Mouse (Mus musculus) heart, adult 8-10 months (tissue): ENCODE measurements at regions not wholly inside any gene's neighbourhood (a gene's known extent, or its start where the extent isn't known, plus 50 kb on each side); places are given as distances from the start of the nearest gene placed in this dataset.

Experiments
- DNase-seq: peaks from one replicate; pipeline ENCODE4 v3.0.0; 2022; ENCODE audit warnings: low spot score

DNA sequence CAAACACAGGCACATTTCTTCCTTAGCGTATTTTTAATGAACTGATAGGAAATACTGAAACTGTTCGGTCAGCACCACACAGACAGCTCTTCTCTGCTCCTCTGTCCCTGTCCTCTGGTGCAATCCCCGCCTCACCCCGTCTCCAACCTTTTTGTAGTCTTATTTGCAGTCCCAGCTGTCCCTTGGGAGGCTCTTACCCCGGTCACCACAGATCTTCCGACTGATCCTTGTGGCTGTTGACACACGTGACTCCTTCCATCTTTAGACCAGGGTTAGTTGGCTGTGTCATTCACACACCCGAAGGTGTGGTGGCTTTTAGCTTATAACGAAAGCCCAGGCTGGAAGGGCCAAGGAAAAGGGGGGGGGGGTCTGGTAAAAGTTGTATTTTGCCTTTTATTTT, 56.4 kb downstream of the Cyp26a1 start:
- DNase-seq: no peak

DNA sequence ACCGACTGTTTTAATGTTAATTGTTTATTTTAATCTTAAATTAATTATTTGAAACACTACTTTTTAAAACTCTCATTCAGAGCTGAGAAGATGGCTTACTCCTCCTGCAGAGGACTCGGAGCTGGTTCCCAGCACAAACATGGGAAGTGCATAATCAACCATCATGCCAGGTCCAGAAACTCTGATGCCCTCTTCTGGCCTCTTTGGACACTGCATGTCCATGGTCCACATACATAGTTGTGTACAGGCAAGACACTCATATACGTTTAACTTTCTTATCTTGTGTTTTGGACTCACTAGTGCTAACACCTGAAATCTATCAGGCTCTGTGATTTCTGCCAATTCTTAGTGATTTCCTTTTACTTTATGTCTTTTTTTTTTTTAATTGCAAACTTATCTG, 57.8 kb downstream of the Cyp26a1 start:
- DNase-seq: no peak

- DNase-seq: no peak
Observed at GRCm38 (mm10) chr19:37769376-37769775, 71.8 kb downstream of the Cyp26a1 start.

- DNase-seq: no peak
Observed at GRCm38 (mm10) chr19:37771956-37772355, 74.4 kb downstream of the Cyp26a1 start.

GRCm38 (mm10) chr19:37774551-37774950, 77.0 kb downstream of the Cyp26a1 start:
- DNase-seq: no peak

GRCm38 (mm10) chr19:37774966-37775365, 77.4 kb downstream of the Cyp26a1 start:
- no peak for DNase-seq

- DNase-seq: no peak
Observed at GRCm38 (mm10) chr19:37777961-37778360, 80.4 kb downstream of the Cyp26a1 start.

DNA sequence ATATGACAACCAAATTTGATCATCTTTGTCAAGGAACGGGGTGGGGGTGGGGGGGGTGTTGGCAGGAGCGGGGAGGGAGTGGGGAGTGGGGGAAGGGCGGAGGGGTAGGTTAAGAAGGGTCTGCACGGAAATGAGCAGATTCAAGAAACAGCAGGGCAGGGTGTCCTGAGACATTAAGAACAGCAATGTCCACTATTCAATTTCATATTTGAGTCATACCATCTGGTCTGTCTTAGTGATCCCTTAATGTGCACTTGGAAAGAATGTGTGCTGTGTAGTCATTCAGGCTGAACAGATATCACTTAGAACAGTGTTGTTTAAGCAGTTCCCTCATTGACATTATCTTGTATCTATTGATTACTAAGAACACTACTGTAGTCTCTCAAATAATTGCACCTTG, 81.0 kb downstream of the Cyp26a1 start:
- DNase-seq: no peak

DNA sequence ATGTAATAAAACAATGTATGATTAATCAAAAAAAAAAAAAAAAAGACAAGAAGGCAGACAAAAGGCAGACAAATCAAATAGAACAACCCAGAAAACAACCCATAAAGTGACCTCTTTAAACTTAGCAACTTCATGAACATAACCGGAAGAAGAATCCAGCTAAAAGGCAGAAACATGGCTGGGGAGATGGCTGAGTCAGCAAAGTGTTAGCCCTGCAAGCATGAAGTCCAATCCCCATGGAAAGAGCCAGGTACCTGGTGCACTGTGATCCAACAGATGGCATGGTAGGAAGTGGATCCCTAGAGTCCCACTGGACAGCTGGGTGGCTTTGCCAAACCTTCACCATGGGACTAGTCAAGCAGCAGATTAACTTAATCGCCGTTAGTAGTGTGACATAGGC, 90.9 kb downstream of the Cyp26a1 start:
- no peak for DNase-seq

DNA sequence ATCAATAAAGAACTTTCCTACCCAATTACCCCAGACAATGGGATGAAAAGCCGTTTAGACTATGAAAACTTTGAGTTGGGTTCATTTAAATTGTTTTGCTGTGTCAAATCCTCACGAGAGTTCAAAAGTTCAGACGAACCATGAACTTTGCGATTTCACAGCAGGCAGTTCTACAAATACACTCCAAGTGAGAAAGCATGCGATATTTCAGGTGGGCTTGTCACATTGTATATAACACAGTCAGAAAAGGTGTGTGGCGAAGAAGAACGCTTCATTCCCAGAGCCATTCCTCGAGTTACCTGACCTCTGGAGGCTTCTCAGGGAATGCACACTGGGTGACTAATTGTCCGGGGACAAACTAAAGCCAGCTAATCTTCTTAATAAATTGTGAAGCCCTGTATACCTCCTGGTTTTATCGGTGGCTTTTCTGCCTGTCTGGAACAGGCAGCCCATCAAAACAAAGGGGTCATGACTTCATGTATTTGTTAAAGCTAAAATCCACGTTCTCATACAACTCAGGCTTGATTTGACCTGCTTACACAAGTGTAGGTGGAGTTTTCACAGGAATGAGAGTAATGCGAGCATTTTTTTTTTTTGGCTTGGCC, 92.1 kb downstream of the Cyp26a1 start:
- DNase-seq: no peak

DNA sequence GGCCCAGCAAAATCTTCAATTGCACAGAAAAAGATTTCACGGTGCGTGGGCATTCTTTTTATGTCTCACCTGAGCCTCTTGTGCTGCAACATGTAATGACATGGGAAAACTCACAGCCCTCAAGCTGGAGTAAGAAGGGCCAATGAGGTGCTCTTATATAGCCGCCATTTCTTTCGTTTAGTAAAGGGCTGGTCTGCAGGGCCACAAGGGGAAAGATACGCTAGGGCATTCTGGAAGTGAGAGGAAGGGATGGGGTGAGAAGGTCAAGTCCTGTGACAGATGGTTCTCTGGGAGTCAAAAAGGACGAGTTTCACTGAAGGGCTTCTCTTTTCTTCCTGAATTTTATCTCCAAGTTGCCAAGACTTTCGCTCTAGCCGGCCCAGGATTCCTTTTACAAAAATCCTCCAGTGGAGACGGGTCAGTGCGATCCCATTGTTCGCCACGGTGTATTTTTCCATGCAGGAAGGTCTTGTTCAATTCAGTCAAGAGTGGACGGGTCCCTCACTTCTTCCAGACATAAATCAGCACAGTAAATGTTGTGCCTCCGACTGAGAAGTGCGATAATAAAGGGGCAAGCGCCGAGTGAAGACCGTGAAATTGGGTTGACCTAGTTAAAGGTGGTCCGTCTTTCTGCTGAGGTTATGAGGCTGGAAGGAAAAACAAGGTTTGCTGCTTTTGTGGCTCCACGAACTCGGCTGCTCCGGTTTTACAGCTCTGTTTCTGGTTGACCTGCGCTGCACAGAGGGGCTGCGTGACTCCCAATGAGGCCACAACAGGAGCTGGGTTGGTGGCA, 92.9 kb downstream of the Cyp26a1 start:
- no peak for DNase-seq

- DNase-seq: no peak
Observed at GRCm38 (mm10) chr19:37793176-37793575, 95.6 kb downstream of the Cyp26a1 start.

- DNase-seq: peak; percentile 57
Observed at GRCm38 (mm10) chr19:37795552-37796343, 98.2 kb downstream of the Cyp26a1 start.

GRCm38 (mm10) chr19:37800161-37800660, 102.6 kb downstream of the Cyp26a1 start:
- no peak for DNase-seq

- DNase-seq: no peak
Observed at GRCm38 (mm10) chr19:37809666-37810065, 112.1 kb downstream of the Cyp26a1 start.

- peak; percentile 37 for DNase-seq
Observed at GRCm38 (mm10) chr19:37814089-37815073, 116.8 kb downstream of the Cyp26a1 start.

GRCm38 (mm10) chr19:37815627-37816026, 118.0 kb downstream of the Cyp26a1 start:
- no peak for DNase-seq

- peak; percentile 9 for DNase-seq
Observed at GRCm38 (mm10) chr19:37821243-37821642, 123.6 kb downstream of the Cyp26a1 start.

DNA sequence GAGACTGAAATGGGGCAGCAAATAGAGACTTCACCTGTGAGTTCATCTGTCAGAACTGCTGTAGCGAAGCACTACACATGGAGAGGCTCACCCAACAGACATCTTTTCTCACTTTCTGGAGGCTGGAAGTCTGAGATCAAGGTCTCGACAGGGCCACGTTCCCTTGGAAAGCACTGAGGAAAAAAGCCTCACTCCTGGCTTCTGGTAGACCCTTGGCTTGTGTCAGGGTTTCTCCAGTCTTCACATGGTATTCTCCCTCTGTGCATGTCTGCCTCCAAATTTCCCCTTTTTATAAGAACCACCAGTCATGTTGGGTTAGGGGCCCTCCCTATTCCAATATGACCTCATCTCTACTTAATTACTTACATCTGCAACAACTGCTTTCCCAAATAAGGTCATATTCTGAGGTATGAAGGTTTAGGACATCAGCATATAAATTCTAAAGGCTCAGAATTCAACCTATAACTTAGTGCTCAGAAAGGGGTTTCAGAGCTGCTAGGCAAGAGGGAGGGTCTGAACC, 124.1 kb downstream of the Cyp26a1 start:
- DNase-seq: peak; percentile 4

- no peak for DNase-seq
Observed at GRCm38 (mm10) chr19:37824155-37824554, 126.6 kb downstream of the Cyp26a1 start.

DNA sequence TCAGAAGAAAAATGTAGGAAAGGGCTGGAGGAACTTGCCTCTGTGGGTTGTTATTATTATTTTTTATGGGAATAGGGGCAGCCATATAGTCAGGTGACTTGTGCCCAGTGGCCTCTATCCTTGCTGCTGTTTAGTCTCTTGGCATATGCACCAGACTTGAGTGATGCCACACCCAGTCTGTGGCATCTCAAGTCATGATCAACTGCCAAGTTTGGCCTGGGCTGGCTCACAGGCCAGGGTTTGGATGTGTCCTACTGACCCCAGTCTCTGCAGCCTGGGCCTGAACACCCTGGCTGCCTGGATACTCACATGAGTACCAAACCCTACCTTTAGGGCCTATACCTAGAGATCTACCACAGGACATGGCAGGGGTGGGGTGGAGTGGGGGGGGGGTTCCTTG, 133.8 kb downstream of the Cyp26a1 start:
- no peak for DNase-seq
